Mouse (Mus musculus): ENCODE measurements around the gene 1700015F17Rik. TPM values are rescaled to one million over a fixed set of nuclear protein-coding genes. Genes with fewer than 3 reads are reported as not detected.

Gene 1700015F17Rik
- polyA plus RNA-seq, 1 experiment from 2014 or later, result not detected

GRCm38 (mm10) chr5:5419992-5420455 is 58.9 kb downstream of the 1700015F17Rik start, which contains the start of gene Cdk14:
TSS of gene Cdk14 (minus strand) at chr5:5420312.
- 85% methylated on average over 9 of the region's 9 CpGs for WGBS
- 0 out of 2 replicates have a peak, but pooled peaks cover 3% of the 10 kb centered on the region for H3K4me1 ChIP-seq
- H3K27ac ChIP-seq, result no peak within 1 kb of the TSS
- H3K27me3 ChIP-seq, result no peaks in the 10 kb centered on the region
- no peak for ATAC-seq (ENCODE audit: insufficient number of reproducible peaks, low FRiP score, low TSS enrichment, low read depth)
- H3K9me3 ChIP-seq, result no peaks in the 10 kb centered on the region
- no peak within 1 kb of the TSS for H3K4me2 ChIP-seq
- no peak within 1 kb of the TSS for H3K4me3 ChIP-seq
- H3K36me3 ChIP-seq, result no peaks in the 10 kb centered on the region
- H3K9ac ChIP-seq, result no peak within 1 kb of the TSS

GRCm38 (mm10) chr5:5419253-5419652 is 59.7 kb downstream of the 1700015F17Rik start:
- no peak overlapping the region for H3K4me3 ChIP-seq
- no peak overlapping the region for H3K27ac ChIP-seq
- H3K4me1 ChIP-seq, result 0 out of 2 replicates have a peak, but pooled peaks cover 3% of the 10 kb centered on the region
- ATAC-seq (ENCODE audit: insufficient number of reproducible peaks, low FRiP score, low TSS enrichment, low read depth), result no peak
- no peaks in the 10 kb centered on the region for H3K27me3 ChIP-seq
- no peak overlapping the region for H3K9ac ChIP-seq
- 89% methylated on average over 1 of the region's 1 CpGs for WGBS
- H3K9me3 ChIP-seq, result no peaks in the 10 kb centered on the region
- H3K4me2 ChIP-seq, result no peak overlapping the region
- no peaks in the 10 kb centered on the region for H3K36me3 ChIP-seq

GRCm38 (mm10) chr5:5414835-5415234 is 64.1 kb downstream of the 1700015F17Rik start:
- Histone ChIP-seq H3K4me3 (no peak overlapping the region), H3K4me1 (no peaks in the 10 kb centered on the region), H3K9me3 (no peaks in the 10 kb centered on the region), H3K4me2 (no peak overlapping the region), H3K9ac (no peak overlapping the region), H3K36me3 (no peaks in the 10 kb centered on the region), H3K27me3 (no peaks in the 10 kb centered on the region), H3K27ac (no peak overlapping the region)
- ATAC-seq (ENCODE audit: insufficient number of reproducible peaks, low FRiP score, low TSS enrichment, low read depth), result no peak
- 79% methylated on average over 3 of the region's 3 CpGs for WGBS

GRCm38 (mm10) chr5:5411886-5412285 is 67.1 kb downstream of the 1700015F17Rik start:
- Histone ChIP-seq H3K9ac (no peak overlapping the region), H3K4me3 (no peak overlapping the region), H3K27ac (no peak overlapping the region), H3K4me2 (no peak overlapping the region), H3K27me3 (no peaks in the 10 kb centered on the region), H3K4me1 (no peaks in the 10 kb centered on the region), H3K36me3 (no peaks in the 10 kb centered on the region), H3K9me3 (no peaks in the 10 kb centered on the region)
- ATAC-seq (ENCODE audit: insufficient number of reproducible peaks, low FRiP score, low TSS enrichment, low read depth), result no peak
- 93% methylated on average over 2 of the region's 2 CpGs for WGBS

- Histone ChIP-seq H3K27ac (no peak overlapping the region), H3K36me3 (no peaks in the 10 kb centered on the region), H3K27me3 (no peaks in the 10 kb centered on the region), H3K4me1 (no peaks in the 10 kb centered on the region), H3K9ac (no peak overlapping the region), H3K4me2 (no peak overlapping the region), H3K4me3 (no peak overlapping the region), H3K9me3 (no peaks in the 10 kb centered on the region)
- no peak for ATAC-seq (ENCODE audit: insufficient number of reproducible peaks, low FRiP score, low TSS enrichment, low read depth)
- WGBS, result 67% methylated on average over 4 of the region's 4 CpGs
Measured at GRCm38 (mm10) chr5:5401986-5402385, 77.0 kb downstream of the 1700015F17Rik start.

GRCm38 (mm10) chr5:5392786-5393185 is 86.2 kb downstream of the 1700015F17Rik start:
- Histone ChIP-seq H3K36me3 (no peaks in the 10 kb centered on the region), H3K4me3 (no peak overlapping the region), H3K27me3 (no peaks in the 10 kb centered on the region), H3K4me2 (no peak overlapping the region), H3K27ac (no peak overlapping the region), H3K9me3 (no peaks in the 10 kb centered on the region), H3K4me1 (no peaks in the 10 kb centered on the region), H3K9ac (no peak overlapping the region)
- 46% methylated on average over 3 of the region's 3 CpGs for WGBS
- ATAC-seq (ENCODE audit: insufficient number of reproducible peaks, low FRiP score, low TSS enrichment, low read depth), result no peak

Other genes with a start within 250 kb of the 1700015F17Rik start
- 18.0 and 19.2 TPM in 2 replicates for gene Cdk14, start 58.8 kb downstream of the 1700015F17Rik start, polyA plus RNA-seq (2015; fragmentation: Nextera tagmentation; extraction: Ambion mirVana)
- gene Cldn12, start 35.8 kb upstream of the 1700015F17Rik start, polyA plus RNA-seq (2015; fragmentation: Nextera tagmentation; extraction: Ambion mirVana), result 14.3 and 15.3 TPM in 2 replicates
- gene Gtpbp10, start 80.4 kb upstream of the 1700015F17Rik start, polyA plus RNA-seq (2015; fragmentation: Nextera tagmentation; extraction: Ambion mirVana), result 18.9 and 20.2 TPM in 2 replicates
- 0.95 and 1.0 TPM in 2 replicates for gene Gm8773, start 94.7 kb upstream of the 1700015F17Rik start, polyA plus RNA-seq (2015; fragmentation: Nextera tagmentation; extraction: Ambion mirVana)
- 1.9 and 2.1 TPM in 2 replicates for gene Cfap69, start 185.1 kb upstream of the 1700015F17Rik start, polyA plus RNA-seq (2015; fragmentation: Nextera tagmentation; extraction: Ambion mirVana)
- gene Steap2, start 215.4 kb upstream of the 1700015F17Rik start, polyA plus RNA-seq (2015; fragmentation: Nextera tagmentation; extraction: Ambion mirVana), result 4.2 and 4.6 TPM in 2 replicates

All from limb, embryonic 15.5 days (tissue).